Mouse (Mus musculus): ENCODE results near the gene 1700017B05Rik.

DNA sequence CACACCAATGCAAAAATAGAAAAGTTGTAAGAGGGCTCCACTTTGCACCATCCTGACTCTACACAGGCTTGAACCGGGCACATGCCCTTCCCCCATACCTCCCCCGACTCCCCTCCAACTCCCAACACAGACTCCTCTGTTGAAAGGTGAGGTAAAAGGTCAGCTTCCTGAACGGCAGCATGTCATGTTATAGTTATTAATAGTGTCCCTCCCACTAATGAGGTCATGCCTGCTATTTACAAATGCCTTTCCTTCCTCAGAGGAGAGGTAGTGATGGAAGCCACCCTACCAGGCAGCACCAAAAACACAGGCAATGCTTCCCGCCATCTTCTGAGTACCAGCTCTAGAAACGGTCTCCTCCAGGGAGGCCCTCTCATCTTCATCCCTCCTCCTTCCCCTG, 2.7 kb upstream of the 1700017B05Rik start:
- no peak for TF ChIP-seq CTCF (IDR thresholded peaks at IDR 0.05; ENCODE audit: low read depth, low read length)
- TF ChIP-seq POLR2A (IDR thresholded peaks at IDR 0.05; ENCODE audit: borderline replicate concordance, low read depth, low read length), result no peak
